Mouse (Mus musculus) midbrain, embryonic 16.5 days (tissue): ENCODE results near the gene Adgrb2. TPM values are rescaled to one million over a fixed set of nuclear protein-coding genes. Genes with fewer than 3 reads are reported as not detected.

Source experiments
- ATAC-seq: fragments of 200-750 bp; cut with Nextera tagmentation; 2 replicates; pipeline ENCODE4 v1.8.0; 2017; ENCODE audit warnings: moderate TSS enrichment
- H3K27ac ChIP-seq: fragments of 300-500 bp; sonication (generic); 2 replicates; pipeline ENCODE4 v1.5.1; 2014; ENCODE audit warnings: mild to moderate bottlenecking, low read length, mixed read lengths
- H3K27me3 ChIP-seq: fragments of 300-500 bp; sonication (generic); 2 replicates; pipeline ENCODE4 v1.6.1; 2014; ENCODE audit warnings: low read depth, low read length, mixed read lengths; ENCODE audit not compliant: control insufficient read depth, insufficient read depth
- H3K36me3 ChIP-seq: fragments of 300-500 bp; sonication (generic); 2 replicates; pipeline ENCODE4 v1.6.1; 2014; ENCODE audit warnings: mild to moderate bottlenecking, low read length, moderate library complexity, mixed read lengths; ENCODE audit not compliant: control insufficient read depth, insufficient read depth
- H3K4me1 ChIP-seq: fragments of 300-500 bp; sonication (generic); 2 replicates; pipeline ENCODE4 v1.6.1; 2014; ENCODE audit warnings: mild to moderate bottlenecking, low read length, mixed read lengths; ENCODE audit not compliant: control insufficient read depth, insufficient read depth
- H3K4me2 ChIP-seq: fragments of 300-500 bp; sonication (generic); 2 replicates; pipeline ENCODE4 v1.6.1; 2014; ENCODE audit warnings: mild to moderate bottlenecking, low read length, mixed read lengths
- H3K4me3 ChIP-seq: fragments of 300-500 bp; sonication (generic); 2 replicates; pipeline ENCODE4 v1.5.1; 2014; ENCODE audit warnings: low read depth, mild to moderate bottlenecking, low read length, moderate library complexity, mixed read lengths
- H3K9ac ChIP-seq: fragments of 300-500 bp; sonication (generic); 2 replicates; pipeline ENCODE4 v1.6.1; 2014; ENCODE audit warnings: low read depth, low read length, mixed read lengths
- H3K9me3 ChIP-seq: fragments of 300-500 bp; sonication (generic); replicated peaks from 2 replicates; pipeline ENCODE4 v1.6.1; 2014; ENCODE audit warnings: mild to moderate bottlenecking, low read length, mixed read lengths; ENCODE audit not compliant: control insufficient read depth, poor library complexity, severe bottlenecking
- WGBS: fragments of 180-500 bp; shearing (Covaris S2); extraction: QIAGEN DNeasy Blood & Tissue Kit; methylation state at CpG from one replicate; pipeline ENCODE4 v1.1.7; 2014; 5-methylcytosine and 5-hydroxymethylcytosine counted together
- polyA plus RNA-seq: library from polyadenylated mRNA; unstranded; fragments of >200 nt; fragmentation: Nextera tagmentation; extraction: Ambion mirVana; gene quantifications from 2 replicates; pipeline ENCODE4 v1.2.1, GENCODE M21; 2015

Adgrb2 gene
- polyA plus RNA-seq, 1 experiment from 2014 or later: 15.8 TPM

GRCm38 (mm10) chr4:130010723-130011122 lies 26.1 kb downstream of the Adgrb2 start:
- no peak for ATAC-seq
- Histone ChIP-seq H3K36me3 (peaks cover 23% of the 10 kb centered on the region), H3K4me1 (peaks cover 4% of the 10 kb centered on the region; the same call in 1 of the 2 replicates), H3K9ac (no peak overlapping the region), H3K27me3 (no peaks in the 10 kb centered on the region), H3K9me3 (no peaks in the 10 kb centered on the region), H3K4me2 (no peak overlapping the region), H3K27ac (no peak overlapping the region), H3K4me3 (no peak overlapping the region)
- WGBS: 94% methylated on average over 4 of the region's 4 CpGs

GRCm38 (mm10) chr4:130012234-130012633 lies 27.6 kb downstream of the Adgrb2 start:
- Histone ChIP-seq H3K4me2 (no peak overlapping the region), H3K4me1 (no peaks in the 10 kb centered on the region; the same call in 1 of the 2 replicates), H3K4me3 (no peak overlapping the region), H3K36me3 (peaks cover 25% of the 10 kb centered on the region), H3K9me3 (no peaks in the 10 kb centered on the region), H3K27me3 (no peaks in the 10 kb centered on the region), H3K9ac (no peak overlapping the region), H3K27ac (no peak overlapping the region)
- WGBS: 79% methylated on average over 6 of the region's 6 CpGs
- ATAC-seq: no peak

GRCm38 (mm10) chr4:130013111-130013510 lies 28.4 kb downstream of the Adgrb2 start:
- WGBS: 63% methylated on average over 10 of the region's 10 CpGs
- H3K27me3 ChIP-seq: no peaks in the 10 kb centered on the region
- H3K4me1 ChIP-seq: no peaks in the 10 kb centered on the region; the same call in 1 of the 2 replicates
- ATAC-seq: no peak
- H3K27ac ChIP-seq: no peak overlapping the region
- H3K9ac ChIP-seq: no peak overlapping the region
- no peak overlapping the region for H3K4me2 ChIP-seq
- peaks cover 25% of the 10 kb centered on the region for H3K36me3 ChIP-seq
- no peaks in the 10 kb centered on the region for H3K9me3 ChIP-seq
- H3K4me3 ChIP-seq: no peak overlapping the region

- Histone ChIP-seq H3K4me1 (no peaks in the 10 kb centered on the region; the same call in 1 of the 2 replicates), H3K36me3 (peaks cover 11% of the 10 kb centered on the region), H3K27me3 (no peaks in the 10 kb centered on the region), H3K27ac (no peak overlapping the region), H3K9me3 (no peaks in the 10 kb centered on the region), H3K9ac (no peak overlapping the region), H3K4me2 (no peak overlapping the region), H3K4me3 (no peak overlapping the region)
- 70% methylated on average over 4 of the region's 4 CpGs for WGBS
- no peak for ATAC-seq
These were observed 31.3 kb downstream of the Adgrb2 start for GRCm38 (mm10) chr4:130016010-130016409.

GRCm38 (mm10) chr4:130017036-130017674 lies 32.5 kb downstream of the Adgrb2 start:
- H3K27ac ChIP-seq: no peak overlapping the region
- H3K4me3 ChIP-seq: no peak overlapping the region
- WGBS: 82% methylated on average over 18 of the region's 18 CpGs
- H3K36me3 ChIP-seq: peaks cover 7% of the 10 kb centered on the region
- H3K9ac ChIP-seq: no peak overlapping the region
- no peak for ATAC-seq
- H3K27me3 ChIP-seq: no peaks in the 10 kb centered on the region
- no peaks in the 10 kb centered on the region for H3K9me3 ChIP-seq
- no peaks in the 10 kb centered on the region; the same call in 1 of the 2 replicates for H3K4me1 ChIP-seq
- no peak overlapping the region for H3K4me2 ChIP-seq

GRCm38 (mm10) chr4:130022952-130023351 lies 38.3 kb downstream of the Adgrb2 start:
- H3K4me1 ChIP-seq: peaks cover 4% of the 10 kb centered on the region; the same call in 1 of the 2 replicates
- no peak overlapping the region for H3K27ac ChIP-seq
- H3K9me3 ChIP-seq: no peaks in the 10 kb centered on the region
- H3K27me3 ChIP-seq: no peaks in the 10 kb centered on the region
- no peak overlapping the region for H3K9ac ChIP-seq
- no peak overlapping the region for H3K4me3 ChIP-seq
- no peak overlapping the region for H3K4me2 ChIP-seq
- ATAC-seq: no peak
- 88% methylated on average over 8 of the region's 8 CpGs for WGBS
- H3K36me3 ChIP-seq: no peaks in the 10 kb centered on the region; the same call in 1 of the 2 replicates

GRCm38 (mm10) chr4:130023511-130024231 lies 39.0 kb downstream of the Adgrb2 start:
- ATAC-seq: no peak
- Histone ChIP-seq H3K27me3 (no peaks in the 10 kb centered on the region), H3K4me2 (no peak overlapping the region), H3K36me3 (no peaks in the 10 kb centered on the region; the same call in 1 of the 2 replicates), H3K4me1 (peaks cover 5% of the 10 kb centered on the region; the same call in 1 of the 2 replicates), H3K9ac (no peak overlapping the region), H3K9me3 (no peaks in the 10 kb centered on the region), H3K27ac (no peak overlapping the region), H3K4me3 (no peak overlapping the region)
- WGBS: 81% methylated on average over 10 of the region's 10 CpGs

- no peak overlapping the region for H3K9ac ChIP-seq
- H3K4me1 ChIP-seq: peaks cover 5% of the 10 kb centered on the region; the same call in 1 of the 2 replicates
- 47% methylated on average over 8 of the region's 8 CpGs for WGBS
- H3K9me3 ChIP-seq: no peaks in the 10 kb centered on the region
- no peaks in the 10 kb centered on the region for H3K27me3 ChIP-seq
- no peaks in the 10 kb centered on the region for H3K36me3 ChIP-seq
- no peak overlapping the region for H3K4me2 ChIP-seq
- no peak overlapping the region for H3K4me3 ChIP-seq
- H3K27ac ChIP-seq: no peak overlapping the region
- ATAC-seq: no peak
These were observed 40.9 kb downstream of the Adgrb2 start for GRCm38 (mm10) chr4:130025544-130025943.

- Histone ChIP-seq H3K4me3 (no peak overlapping the region), H3K9me3 (no peaks in the 10 kb centered on the region), H3K27ac (no peak overlapping the region), H3K4me2 (no peak overlapping the region), H3K4me1 (peaks cover 30% of the 10 kb centered on the region), H3K27me3 (no peaks in the 10 kb centered on the region), H3K9ac (no peak overlapping the region), H3K36me3 (no peaks in the 10 kb centered on the region)
- WGBS: 89% methylated on average over 2 of the region's 2 CpGs
- no peak for ATAC-seq
These were observed 46.5 kb downstream of the Adgrb2 start for GRCm38 (mm10) chr4:130031146-130031545.
